Mouse (Mus musculus): ENCODE measurements around the gene Nipsnap2.

- TF ChIP-seq CTCF (IDR thresholded peaks at IDR 0.05; ENCODE audit: low read depth): no peak
- no peak for TF ChIP-seq EP300 (optimal IDR thresholded peaks at IDR 0.05)
These were observed 60.5 kb downstream of the Nipsnap2 start for GRCm38 (mm10) chr5:129785235-129785870.

Data from stomach, postnatal 0 days (tissue).